Mouse (Mus musculus): ENCODE measurements around the gene Man2a2. TPM values are rescaled to one million over a fixed set of nuclear protein-coding genes. Genes with fewer than 3 reads are reported as not detected.

Man2a2 gene
- polyA plus RNA-seq, 1 experiment from 2014 or later, result 2.1 TPM

- H3K36me3 ChIP-seq (replicated peaks; ENCODE audit: insufficient read depth, low read length), result peaks cover 35% of the 10 kb centered on the region
- ATAC-seq, result no peak
- TF ChIP-seq CTCF (IDR thresholded peaks at IDR 0.05; ENCODE audit: low read depth), result no peak
- TF ChIP-seq EP300 (IDR thresholded peaks at IDR 0.05; ENCODE audit: low read depth), result no peak
Observed at GRCm38 (mm10) chr7:80319846-80320496, 51.2 kb downstream of the Man2a2 start.

GRCm38 (mm10) chr7:80318670-80319069 is 52.5 kb downstream of the Man2a2 start:
- WGBS (ENCODE audit: insufficient replicate concordance), result 88% methylated on average over 4 of the region's 4 CpGs
- no peak for TF ChIP-seq CTCF (IDR thresholded peaks at IDR 0.05; ENCODE audit: low read depth)
- no peak for TF ChIP-seq EP300 (IDR thresholded peaks at IDR 0.05; ENCODE audit: low read depth)
- peaks cover 9% of the 10 kb centered on the region for H3K4me1 ChIP-seq (ENCODE audit: insufficient read depth)
- H3K27me3 ChIP-seq (ENCODE audit: insufficient read depth, low read length), result no peaks in the 10 kb centered on the region
- H3K36me3 ChIP-seq (replicated peaks; ENCODE audit: insufficient read depth, low read length), result peaks cover 48% of the 10 kb centered on the region
- DNase-seq (no peak), ATAC-seq (no peak)
- H3K4me2 ChIP-seq (ENCODE audit: low read depth, low read length), result no peak overlapping the region
- H3K4me3 ChIP-seq (ENCODE audit: low read depth, low read length), result no peak overlapping the region
- H3K27ac ChIP-seq (ENCODE audit: low read depth), result no peak overlapping the region
- H3K9me3 ChIP-seq (ENCODE audit: low read length), result no peaks in the 10 kb centered on the region
- no peak overlapping the region for H3K9ac ChIP-seq (replicated peaks)

More at GRCm38 (mm10) chr7:80319846-80320496, 51.2 kb downstream of the Man2a2 start:
- H3K9ac ChIP-seq (replicated peaks), result no peak overlapping the region
- H3K9me3 ChIP-seq (ENCODE audit: low read length), result no peaks in the 10 kb centered on the region
- no peak for DNase-seq
- no peak overlapping the region for H3K4me3 ChIP-seq (ENCODE audit: low read depth, low read length)
- no peaks in the 10 kb centered on the region for H3K27me3 ChIP-seq (ENCODE audit: insufficient read depth, low read length)
- no peak overlapping the region for H3K27ac ChIP-seq (ENCODE audit: low read depth)
- peaks cover 10% of the 10 kb centered on the region for H3K4me1 ChIP-seq (ENCODE audit: insufficient read depth)
- H3K4me2 ChIP-seq (ENCODE audit: low read depth, low read length), result no peak overlapping the region
- WGBS (ENCODE audit: insufficient replicate concordance), result 87% methylated on average over 19 of the region's 19 CpGs

GRCm38 (mm10) chr7:80317439-80318115 is 53.6 kb downstream of the Man2a2 start:
- H3K4me3 ChIP-seq (ENCODE audit: low read depth, low read length), result no peak overlapping the region
- no peak for ATAC-seq

GRCm38 (mm10) chr7:80315733-80316132 is 55.4 kb downstream of the Man2a2 start:
- 82% methylated on average over 2 of the region's 2 CpGs for WGBS (ENCODE audit: insufficient replicate concordance)
- no peaks in the 10 kb centered on the region for H3K27me3 ChIP-seq (ENCODE audit: insufficient read depth, low read length)
- DNase-seq (no peak), ATAC-seq (no peak)
- H3K9me3 ChIP-seq (ENCODE audit: low read length), result no peaks in the 10 kb centered on the region
- no peak overlapping the region for H3K9ac ChIP-seq (replicated peaks)
- H3K4me2 ChIP-seq (ENCODE audit: low read depth, low read length), result no peak overlapping the region
- H3K27ac ChIP-seq (ENCODE audit: low read depth), result no peak overlapping the region
- peaks cover 75% of the 10 kb centered on the region for H3K36me3 ChIP-seq (replicated peaks; ENCODE audit: insufficient read depth, low read length)
- no peak overlapping the region for H3K4me3 ChIP-seq (ENCODE audit: low read depth, low read length)
- H3K4me1 ChIP-seq (ENCODE audit: insufficient read depth), result no peaks in the 10 kb centered on the region
- TF ChIP-seq CTCF (IDR thresholded peaks at IDR 0.05; ENCODE audit: low read depth) (no peak), EP300 (IDR thresholded peaks at IDR 0.05; ENCODE audit: low read depth) (no peak)

More at GRCm38 (mm10) chr7:80317439-80318115, 53.6 kb downstream of the Man2a2 start:
- Histone ChIP-seq H3K9ac (replicated peaks) (no peak overlapping the region), H3K27me3 (ENCODE audit: insufficient read depth, low read length) (no peaks in the 10 kb centered on the region), H3K9me3 (ENCODE audit: low read length) (no peaks in the 10 kb centered on the region), H3K4me1 (ENCODE audit: insufficient read depth) (no peaks in the 10 kb centered on the region), H3K27ac (ENCODE audit: low read depth) (no peak overlapping the region), H3K4me2 (ENCODE audit: low read depth, low read length) (no peak overlapping the region), H3K36me3 (replicated peaks; ENCODE audit: insufficient read depth, low read length) (peaks cover 59% of the 10 kb centered on the region)
- DNase-seq, result no peak
- WGBS (ENCODE audit: insufficient replicate concordance), result 71% methylated on average over 1 of the region's 1 CpGs
- no peak for TF ChIP-seq EP300 (IDR thresholded peaks at IDR 0.05; ENCODE audit: low read depth)
- TF ChIP-seq CTCF (IDR thresholded peaks at IDR 0.05; ENCODE audit: low read depth), result no peak

GRCm38 (mm10) chr7:80310771-80311170 is 60.4 kb downstream of the Man2a2 start:
- Histone ChIP-seq H3K27ac (ENCODE audit: low read depth) (no peak overlapping the region), H3K27me3 (ENCODE audit: insufficient read depth, low read length) (no peaks in the 10 kb centered on the region), H3K4me1 (ENCODE audit: insufficient read depth) (no peaks in the 10 kb centered on the region), H3K4me3 (ENCODE audit: low read depth, low read length) (no peak overlapping the region), H3K4me2 (ENCODE audit: low read depth, low read length) (no peak overlapping the region), H3K9ac (replicated peaks) (no peak overlapping the region), H3K9me3 (ENCODE audit: low read length) (no peaks in the 10 kb centered on the region), H3K36me3 (replicated peaks; ENCODE audit: insufficient read depth, low read length) (peaks cover 98% of the 10 kb centered on the region)
- ATAC-seq (no peak), DNase-seq (no peak)
- TF ChIP-seq CTCF (IDR thresholded peaks at IDR 0.05; ENCODE audit: low read depth), result no peak
- no peak for TF ChIP-seq EP300 (IDR thresholded peaks at IDR 0.05; ENCODE audit: low read depth)
- WGBS (ENCODE audit: insufficient replicate concordance), result 84% methylated on average over 7 of the region's 7 CpGs

- 86% methylated on average over 3 of the region's 3 CpGs for WGBS (ENCODE audit: insufficient replicate concordance)
- no peaks in the 10 kb centered on the region for H3K27me3 ChIP-seq (ENCODE audit: insufficient read depth, low read length)
- H3K27ac ChIP-seq (ENCODE audit: low read depth), result no peak overlapping the region
- H3K4me1 ChIP-seq (ENCODE audit: insufficient read depth), result no peaks in the 10 kb centered on the region
- no peak overlapping the region for H3K9ac ChIP-seq (replicated peaks)
- no peaks in the 10 kb centered on the region for H3K9me3 ChIP-seq (ENCODE audit: low read length)
- DNase-seq, result no peak
- H3K4me3 ChIP-seq (ENCODE audit: low read depth, low read length), result no peak overlapping the region
- no peak for ATAC-seq
- TF ChIP-seq CTCF (IDR thresholded peaks at IDR 0.05; ENCODE audit: low read depth) (peak; percentile 29; the same call in 1 of the 2 replicates), EP300 (IDR thresholded peaks at IDR 0.05; ENCODE audit: low read depth) (no peak)
- peaks cover 94% of the 10 kb centered on the region for H3K36me3 ChIP-seq (replicated peaks; ENCODE audit: insufficient read depth, low read length)
- no peak overlapping the region for H3K4me2 ChIP-seq (ENCODE audit: low read depth, low read length)
Observed at GRCm38 (mm10) chr7:80307766-80308165, 63.4 kb downstream of the Man2a2 start.

Measured in liver, postnatal 0 days (tissue).